Mouse (Mus musculus) hindlimb bud, embryonic 11.5 days (tissue): ENCODE measurements around the gene AI413582.
A peak's percentile ranks its signal among the peaks of the same experiment; 100 is the strongest.

Experiments
- DNase-seq: peaks from one replicate; pipeline ENCODE4 v3.0.0-alpha.2; 2012; ENCODE audit warnings: low read depth, low spot score; ENCODE audit errors: extremely low spot score

Gene AI413582

GRCm38 (mm10) chr17:27556315-27557011 is 9.1 kb downstream of the AI413582 start, which contains the start of gene Hmga1:
TSS of gene Hmga1 (plus strand) at chr17:27556497.
- no peak for DNase-seq

GRCm38 (mm10) chr17:27555512-27556172 is 9.9 kb downstream of the AI413582 start:
- DNase-seq = peak; percentile 86

- DNase-seq = no peak
Observed at GRCm38 (mm10) chr17:27555075-27555511, 10.5 kb downstream of the AI413582 start.

GRCm38 (mm10) chr17:27554062-27554960 is 11.2 kb downstream of the AI413582 start:
- DNase-seq = no peak

GRCm38 (mm10) chr17:27552215-27553201 is 13.0 kb downstream of the AI413582 start:
- DNase-seq = no peak

GRCm38 (mm10) chr17:27551393-27551940 is 14.1 kb downstream of the AI413582 start:
- no peak for DNase-seq

GRCm38 (mm10) chr17:27549234-27549633 is 16.3 kb downstream of the AI413582 start:
- DNase-seq = no peak

- DNase-seq = no peak
Observed at GRCm38 (mm10) chr17:27547253-27547868, 18.2 kb downstream of the AI413582 start.

GRCm38 (mm10) chr17:27546574-27547085 is 18.9 kb downstream of the AI413582 start:
- no peak for DNase-seq

GRCm38 (mm10) chr17:27545991-27546390 is 19.6 kb downstream of the AI413582 start:
- DNase-seq = no peak

GRCm38 (mm10) chr17:27544551-27544950 is 21.0 kb downstream of the AI413582 start:
- no peak for DNase-seq

GRCm38 (mm10) chr17:27541984-27542383 is 23.6 kb downstream of the AI413582 start:
- DNase-seq = no peak

GRCm38 (mm10) chr17:27541261-27541660 is 24.3 kb downstream of the AI413582 start:
- DNase-seq = no peak

- DNase-seq = peak; percentile 88
Observed at GRCm38 (mm10) chr17:27534718-27535117, 30.8 kb downstream of the AI413582 start.

- no peak for DNase-seq
Observed at GRCm38 (mm10) chr17:27533354-27533753, 32.2 kb downstream of the AI413582 start.

- DNase-seq = no peak
Observed at GRCm38 (mm10) chr17:27532095-27532494, 33.5 kb downstream of the AI413582 start.

- no peak for DNase-seq
Observed at GRCm38 (mm10) chr17:27528767-27529166, 36.8 kb downstream of the AI413582 start.

GRCm38 (mm10) chr17:27528030-27528429 is 37.5 kb downstream of the AI413582 start:
- no peak for DNase-seq

- no peak for DNase-seq
Observed at GRCm38 (mm10) chr17:27527188-27527587, 38.4 kb downstream of the AI413582 start.
